Mouse (Mus musculus) gastrocnemius, adult 2 months (tissue): Measurements from ENCODE around the gene Lgi4. TPM values are rescaled to one million over a fixed set of nuclear protein-coding genes. Genes with fewer than 3 reads are reported as not detected.

Experiments
- DNase-seq: peaks from one replicate; pipeline ENCODE4 v3.0.0; 2022
- H3K27ac ChIP-seq: fragments of 200-600 bp; 2 replicates; pipeline ENCODE4 v1.8.1; 2022; ENCODE audit warnings: mild to moderate bottlenecking
- H3K4me3 ChIP-seq: fragments of 200-600 bp; 2 replicates; pipeline ENCODE4 v1.8.1; 2022; ENCODE audit warnings: mild to moderate bottlenecking, moderate library complexity
- CTCF ChIP-seq: fragments of 200-600 bp; IDR thresholded peaks from 2 replicates; pipeline ENCODE4 v1.8.1; 2022; ENCODE audit warnings: antibody characterized with exemption, mild to moderate bottlenecking, moderate library complexity
- intact Hi-C: fragments of 180-260 bp; cut with DNase I; formaldehyde crosslinking; loops from one replicate; pipeline ENCODE4 v1.15.1; 2025
- total RNA-seq, 2 experiments: library from RNA; stranded (reverse); gene quantifications; 2 replicates each; pipeline ENCODE4 v1.2.3; 2021

Lgi4 gene
- total RNA-seq, 2 experiments from 2014 or later = 2.4 to 3.3 TPM

DNA sequence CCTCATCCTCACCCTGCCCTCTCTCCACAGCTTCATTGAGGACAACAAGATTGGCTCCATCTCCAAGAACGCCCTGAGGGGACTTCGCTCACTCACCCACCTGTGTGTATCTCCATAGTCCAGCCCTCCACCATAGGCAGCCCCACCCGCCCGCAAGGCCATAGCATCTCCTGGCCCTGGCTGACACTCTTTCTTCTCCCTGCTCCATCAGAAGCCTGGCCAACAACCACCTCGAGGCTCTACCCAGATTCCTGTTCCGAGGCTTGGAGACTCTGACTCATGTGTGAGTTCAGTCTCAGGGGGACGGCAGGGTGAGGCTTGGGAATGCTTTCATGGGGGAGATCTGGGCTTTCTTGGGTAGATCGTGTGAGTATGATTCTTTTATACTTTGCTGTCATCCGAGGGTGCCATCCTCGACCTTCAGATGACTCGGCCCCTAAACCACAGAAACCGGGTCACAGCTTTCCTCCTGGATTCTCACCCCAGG, 4.0 kb downstream of the Lgi4 start:
- no peak for DNase-seq
- Histone ChIP-seq H3K27ac (peak overlapping the region; percentile 24; the same call in 1 of the 2 replicates), H3K4me3 (no peak overlapping the region)
- intact Hi-C loops = no loop called here
- no peak for TF ChIP-seq CTCF

DNA sequence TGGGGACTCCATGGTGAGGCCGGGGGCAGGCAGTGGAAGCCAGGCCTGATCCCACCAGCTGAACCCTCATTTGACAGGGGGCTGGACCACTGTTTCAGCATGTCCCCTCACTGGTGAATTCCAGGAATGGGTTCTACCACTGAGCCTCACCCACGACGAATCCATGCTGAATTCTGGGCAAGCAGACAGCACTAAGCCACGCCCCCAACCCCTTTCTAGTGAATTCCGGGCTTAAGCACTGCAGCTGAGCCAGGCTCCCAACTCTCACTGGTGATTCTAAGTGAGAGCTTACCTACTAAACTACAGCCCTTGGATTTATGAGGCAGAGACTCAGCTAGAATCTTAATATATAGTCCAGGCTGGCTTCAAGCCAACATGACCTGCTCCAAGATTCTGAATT, 8.7 kb downstream of the Lgi4 start:
- Histone ChIP-seq H3K27ac (peak overlapping the region; percentile 9), H3K4me3 (no peak overlapping the region)
- intact Hi-C loops = no loop called here
- no peak for TF ChIP-seq CTCF
- DNase-seq = peak; percentile 53

DNA sequence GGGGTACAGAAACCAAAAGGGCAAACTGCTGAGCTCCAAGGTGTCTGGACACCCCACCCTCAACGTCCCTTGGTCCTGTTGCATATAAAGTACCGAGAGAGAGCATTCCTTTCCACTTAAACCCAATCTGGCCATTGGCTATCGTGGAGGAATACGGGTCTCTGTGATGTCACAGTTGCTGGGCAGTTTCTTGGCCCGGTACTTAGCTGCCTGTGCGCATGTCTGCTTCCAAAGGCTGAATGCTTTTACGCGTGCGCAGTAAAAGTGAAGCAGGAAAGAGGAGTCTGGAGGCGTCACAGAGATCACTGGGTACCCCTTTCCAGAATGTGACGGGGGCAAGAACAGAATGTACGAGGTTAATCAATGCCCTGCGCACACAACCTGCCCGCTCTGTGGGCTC, 10.3 kb downstream of the Lgi4 start:
- H3K4me3 ChIP-seq = no peak overlapping the region
- intact Hi-C loops = no loop called here
- DNase-seq = no peak
- no peak for TF ChIP-seq CTCF
- no peak overlapping the region for H3K27ac ChIP-seq

DNA sequence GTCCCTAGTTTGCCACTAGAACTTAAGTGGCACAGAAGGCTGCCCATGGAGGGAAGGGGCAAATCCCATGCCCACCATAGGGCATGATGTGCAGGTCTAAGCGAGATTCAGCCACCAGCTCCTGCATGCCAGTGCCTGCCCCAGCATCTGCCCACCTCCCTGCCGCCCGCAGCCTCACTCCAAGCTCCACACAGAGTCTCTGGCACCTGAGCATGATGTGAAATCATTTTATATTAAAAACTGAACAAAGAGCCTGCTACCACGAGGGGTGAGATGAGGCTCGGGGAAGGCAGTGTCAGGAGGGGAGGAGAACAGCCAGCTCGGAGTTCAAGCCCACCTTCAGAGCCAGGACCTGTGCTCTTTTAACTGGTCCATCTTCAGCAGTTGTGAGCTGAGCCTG, 11.2 kb downstream of the Lgi4 start:
- intact Hi-C loops = no loop called here
- H3K4me3 ChIP-seq = no peak overlapping the region
- no peak for TF ChIP-seq CTCF
- no peak for DNase-seq
- no peak overlapping the region for H3K27ac ChIP-seq

DNA sequence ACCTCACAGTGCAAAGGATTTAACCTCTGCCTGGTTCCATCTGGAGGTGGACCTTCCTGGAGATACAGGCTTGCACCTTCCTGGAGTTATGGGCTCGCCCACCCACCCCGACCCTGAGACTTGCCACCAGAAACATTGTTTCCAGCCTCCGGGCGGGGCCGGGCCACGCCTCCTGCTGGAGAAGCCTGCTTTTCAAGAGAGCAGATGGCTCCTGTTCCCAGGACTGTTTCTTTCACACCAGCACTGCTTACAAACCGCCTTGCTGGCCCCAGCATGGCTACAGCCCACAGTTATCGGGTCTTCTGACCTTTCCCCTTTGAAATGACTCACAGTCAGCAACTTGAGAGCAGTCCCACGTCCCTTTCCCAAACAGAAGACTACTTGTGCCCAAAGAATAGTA, 13.2 kb downstream of the Lgi4 start:
- intact Hi-C loops = no loop called here
- no peak overlapping the region; the same call in 1 of the 2 replicates for H3K27ac ChIP-seq
- no peak for TF ChIP-seq CTCF
- no peak overlapping the region for H3K4me3 ChIP-seq
- DNase-seq = no peak

DNA sequence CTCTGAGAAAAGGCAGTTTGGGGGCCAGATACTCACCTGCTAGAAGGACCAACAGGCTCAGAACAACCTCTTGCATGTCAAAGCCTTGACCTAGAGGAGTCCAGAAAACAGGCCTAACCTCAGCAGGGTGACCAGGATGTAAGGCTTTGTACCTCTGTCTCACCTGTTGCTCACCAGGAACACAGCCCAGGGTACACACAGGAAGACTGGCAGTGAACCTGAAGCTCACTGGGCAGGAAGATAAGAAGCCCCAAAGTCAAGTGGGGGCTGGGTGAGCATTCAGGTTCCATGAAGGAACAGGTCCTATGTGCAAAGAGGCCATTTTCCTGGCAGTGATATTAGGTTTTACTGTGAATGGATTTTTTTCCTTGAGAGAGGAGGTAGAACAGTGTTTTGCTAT, 14.4 kb downstream of the Lgi4 start:
- intact Hi-C loops = no loop called here
- Histone ChIP-seq H3K27ac (peak overlapping the region; percentile 38; the same call in 1 of the 2 replicates), H3K4me3 (no peak overlapping the region)
- TF ChIP-seq CTCF = no peak
- no peak for DNase-seq

DNA sequence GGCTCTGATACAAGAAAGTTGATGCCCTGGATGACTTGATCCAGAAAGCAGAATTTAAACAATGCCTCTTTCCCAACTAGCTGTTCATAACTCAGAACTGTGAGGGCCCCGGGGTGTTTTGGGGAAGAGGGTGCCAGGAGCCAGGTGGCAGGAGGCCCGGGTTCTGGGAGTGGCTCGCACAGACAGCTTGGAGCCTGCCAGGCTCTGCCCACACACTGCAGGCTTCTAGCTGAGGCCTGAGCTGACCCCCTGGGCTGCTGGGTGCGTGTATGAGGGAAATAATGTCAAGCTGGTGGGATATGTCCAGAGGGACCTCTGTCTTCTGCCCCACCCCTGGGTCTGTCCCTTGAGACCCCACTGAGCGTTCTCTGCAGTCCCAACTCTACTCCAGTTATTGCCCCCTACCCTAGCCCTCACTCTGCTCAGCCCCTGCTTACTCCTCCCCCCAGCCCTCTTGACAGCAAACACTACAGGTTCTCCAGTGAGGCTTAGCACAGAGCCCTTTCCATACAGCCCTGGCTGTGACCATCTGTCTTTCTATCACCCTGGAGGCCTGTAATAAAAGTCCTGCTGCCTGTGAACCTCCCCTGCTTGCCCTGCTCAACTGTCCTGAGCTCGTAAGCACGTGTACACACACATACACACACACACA, 15.0 kb downstream of the Lgi4 start:
- H3K4me3 ChIP-seq = no peak overlapping the region
- intact Hi-C loops = no loop called here

DNA sequence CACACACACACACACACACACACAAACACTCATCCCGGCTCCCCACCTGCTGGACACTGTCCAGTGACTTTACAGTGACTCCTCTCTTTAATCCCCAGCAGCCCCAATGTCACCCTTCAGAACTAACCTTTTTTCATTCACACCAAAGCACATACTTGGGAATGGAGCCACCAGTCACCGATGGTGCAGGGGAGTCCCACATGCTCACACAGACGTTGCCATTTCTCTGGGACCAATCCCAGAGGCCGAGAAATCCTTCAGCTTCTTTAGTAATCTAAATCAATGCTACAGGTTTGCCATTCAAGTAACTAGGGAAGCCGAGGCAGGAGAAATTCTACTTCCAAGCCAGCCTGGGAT, 15.5 kb downstream of the Lgi4 start:
- intact Hi-C loops = no loop called here
- no peak for TF ChIP-seq CTCF
- Histone ChIP-seq H3K27ac (no peak overlapping the region), H3K4me3 (no peak overlapping the region)
- no peak for DNase-seq

More for the DNA sequence above, 15.0 kb downstream of the Lgi4 start:
- peak overlapping the region; percentile 51 for H3K27ac ChIP-seq
- peak; percentile 49 for DNase-seq
- no peak for TF ChIP-seq CTCF

DNA sequence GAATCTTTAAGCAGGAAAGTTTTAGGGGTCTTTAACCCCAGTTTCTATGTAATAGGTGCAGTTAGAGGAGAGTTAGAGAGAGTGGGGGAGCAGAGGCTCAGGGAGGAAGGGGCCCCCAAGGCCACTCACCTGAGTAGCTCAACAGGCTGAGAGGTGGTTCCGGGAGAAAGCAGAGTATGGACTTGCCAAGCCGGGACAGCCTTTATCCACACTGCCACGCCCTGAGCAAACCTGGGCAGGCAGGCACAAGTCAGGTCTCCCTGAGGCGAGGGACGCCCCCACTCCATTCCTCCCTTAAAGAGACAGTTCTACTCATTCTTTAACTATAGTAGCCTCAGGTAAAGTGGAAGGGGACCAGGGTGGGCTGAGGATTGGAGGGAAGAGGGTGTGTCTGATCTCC, 17.4 kb downstream of the Lgi4 start, which contains the start of gene Fxyd3:
Gene Fxyd3, minus strand, starts transcription at position 213 of the 400 bp plus-strand sequence.
- intact Hi-C loops = no loop called here
- no peak within 1 kb of the TSS for H3K4me3 ChIP-seq
- H3K27ac ChIP-seq = peak within 1 kb of the TSS; percentile 57
- DNase-seq = no peak
- TF ChIP-seq CTCF = no peak

DNA sequence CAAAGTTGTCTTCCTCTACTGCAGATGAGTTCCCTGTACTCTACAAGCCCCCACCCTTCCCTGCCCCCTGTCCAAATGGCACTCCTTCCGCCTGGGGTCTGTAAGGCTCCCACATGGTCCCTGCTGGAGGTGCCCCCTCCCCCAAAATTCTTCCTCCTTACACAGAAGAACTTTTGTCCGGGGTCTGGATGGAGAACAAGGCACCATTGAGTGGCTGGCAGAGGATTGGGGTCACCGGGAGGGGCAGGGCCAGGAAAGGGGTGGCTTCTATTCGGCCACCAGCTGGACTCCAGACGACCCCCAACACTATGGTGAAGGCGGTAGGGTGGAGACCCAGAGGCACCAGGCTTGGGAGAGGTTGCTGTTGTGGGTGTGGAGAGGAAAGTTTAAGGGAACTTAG, 18.3 kb downstream of the Lgi4 start:
- intact Hi-C loops = no loop called here
- H3K4me3 ChIP-seq = no peak overlapping the region
- DNase-seq = no peak
- H3K27ac ChIP-seq = peak overlapping the region; percentile 57
- TF ChIP-seq CTCF = no peak

DNA sequence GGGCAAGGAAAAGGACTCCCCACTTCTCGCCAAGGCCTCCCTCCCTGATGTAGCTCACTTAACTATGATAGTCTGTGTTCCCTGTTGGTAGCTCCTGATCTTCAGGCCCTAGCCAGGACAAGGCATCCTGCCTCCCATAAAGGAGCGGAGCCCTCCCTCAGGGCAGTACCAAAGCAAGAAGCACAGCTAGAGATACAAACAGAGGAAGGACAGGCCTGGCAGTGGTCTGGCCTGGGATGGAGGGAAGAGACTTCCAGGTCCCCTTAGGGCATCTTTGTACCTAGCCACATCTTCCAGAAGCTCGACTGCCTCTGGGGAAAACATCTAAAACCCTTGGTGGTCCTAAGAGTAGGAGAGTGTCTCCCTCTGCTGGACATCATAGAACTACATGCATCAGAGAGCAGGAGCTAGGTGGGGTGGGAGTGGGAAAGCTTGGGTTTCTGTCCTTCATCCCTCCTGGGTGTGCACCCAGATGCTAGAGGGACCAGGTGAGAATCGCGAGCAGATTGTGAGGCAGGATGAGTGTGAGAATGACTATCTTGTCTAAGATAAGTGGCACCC, 18.8 kb downstream of the Lgi4 start:
- TF ChIP-seq CTCF = peak; percentile 76
- Histone ChIP-seq H3K27ac (peak overlapping the region; percentile 57), H3K4me3 (no peak overlapping the region)
- intact Hi-C loops = loop anchor here (2.0 kb wide), 2 partner anchors 17 to 19 kb away; partner anchors contain the start of gene Lgi4
- DNase-seq = no peak

DNA sequence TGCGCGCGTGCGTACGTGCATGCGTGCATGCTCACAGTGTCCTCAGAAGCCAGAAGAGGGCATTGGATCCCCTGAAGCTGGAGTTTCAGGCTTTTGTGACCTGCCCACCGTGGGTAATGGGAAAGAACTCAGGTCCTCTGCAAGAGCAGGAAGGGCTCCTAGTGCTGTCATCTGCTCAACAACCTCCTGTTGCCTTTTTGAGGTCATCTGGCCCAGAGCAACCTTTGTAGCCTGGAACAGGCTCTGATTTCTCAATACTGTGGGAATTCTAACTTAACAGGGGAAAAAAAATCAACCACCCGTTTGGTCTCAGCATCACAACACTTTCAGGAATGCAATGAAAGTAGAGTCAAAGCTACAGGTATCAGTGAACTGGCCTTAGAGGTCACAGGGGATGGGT, 20.5 kb downstream of the Lgi4 start:
- TF ChIP-seq CTCF = no peak
- H3K4me3 ChIP-seq = no peak overlapping the region
- H3K27ac ChIP-seq = peak overlapping the region; percentile 95; the same call in 1 of the 2 replicates
- DNase-seq = no peak
- intact Hi-C loops = loop anchor here (2.0 kb wide), 2 partner anchors 15 to 21 kb away; partner anchors contain the start of gene Lgi4

DNA sequence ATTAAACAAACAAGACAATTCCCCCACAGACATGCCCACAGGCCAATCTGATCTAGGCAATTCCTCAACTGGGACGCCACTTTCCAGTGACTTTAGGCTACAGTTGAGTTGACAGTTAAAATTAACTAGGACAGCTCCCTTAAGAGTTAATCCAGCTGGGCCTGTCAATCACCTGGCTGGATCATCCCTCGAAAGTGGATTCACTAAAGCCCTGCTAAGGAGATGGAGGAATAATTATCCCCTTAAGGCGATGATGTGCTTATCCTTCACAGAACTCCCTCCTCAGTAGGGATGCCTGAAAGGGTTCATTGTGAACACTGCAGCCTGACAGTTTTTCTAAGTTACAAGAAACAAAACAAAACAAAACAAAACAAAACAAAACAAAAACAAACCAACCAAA, 21.5 kb downstream of the Lgi4 start:
- intact Hi-C loops = no loop called here
- no peak for DNase-seq
- no peak overlapping the region for H3K4me3 ChIP-seq
- H3K27ac ChIP-seq = peak overlapping the region; percentile 95
- TF ChIP-seq CTCF = no peak

DNA sequence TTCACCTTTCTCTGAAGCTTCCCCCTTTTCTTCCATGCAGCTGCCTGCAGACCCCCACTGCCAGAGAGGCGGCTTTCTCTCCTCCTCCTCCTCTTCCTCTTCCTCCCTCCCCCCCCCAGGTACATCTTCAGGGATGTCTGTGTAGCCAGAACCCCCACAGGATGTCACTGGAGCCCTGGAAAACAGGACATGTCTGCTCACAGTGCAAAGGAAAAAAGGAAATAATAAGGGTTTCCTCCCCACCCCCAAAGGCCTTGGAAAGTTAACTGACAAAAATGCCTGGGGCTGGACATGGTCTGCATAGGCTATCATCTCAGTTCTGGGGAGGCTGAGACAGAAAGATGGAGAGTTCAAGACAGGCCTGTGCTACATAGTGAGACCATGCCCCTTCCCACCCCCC, 22.0 kb downstream of the Lgi4 start:
- TF ChIP-seq CTCF = no peak
- peak overlapping the region; percentile 95 for H3K27ac ChIP-seq
- DNase-seq = no peak
- H3K4me3 ChIP-seq = no peak overlapping the region
- intact Hi-C loops = no loop called here
